Mouse (Mus musculus): ENCODE data around the gene Nod1.

The Nod1 gene

GRCm38 (mm10) chr6:54972111-54972928, at the start of gene Nod1:
TSS of gene Nod1 (minus strand) at chr6:54972612.
- peak; percentile 74 for DNase-seq

- no peak for DNase-seq
These were observed 49.4 kb upstream of the Nod1 start for GRCm38 (mm10) chr6:55021806-55022205.

- no peak for DNase-seq
These were observed 46.0 kb upstream of the Nod1 start for GRCm38 (mm10) chr6:55018417-55018816.

GRCm38 (mm10) chr6:55016710-55017583, 44.5 kb upstream of the Nod1 start:
- DNase-seq, result peak; percentile 60

GRCm38 (mm10) chr6:55016236-55016635, 43.8 kb upstream of the Nod1 start:
- peak; percentile 69 for DNase-seq

GRCm38 (mm10) chr6:55014184-55014583, 41.8 kb upstream of the Nod1 start:
- no peak for DNase-seq

GRCm38 (mm10) chr6:55012516-55012915, 40.1 kb upstream of the Nod1 start:
- no peak for DNase-seq

GRCm38 (mm10) chr6:55010330-55011091, 38.1 kb upstream of the Nod1 start:
- DNase-seq, result no peak

- no peak for DNase-seq
These were observed 37.2 kb upstream of the Nod1 start for GRCm38 (mm10) chr6:55009391-55010230.

GRCm38 (mm10) chr6:55008401-55008800, 36.0 kb upstream of the Nod1 start:
- no peak for DNase-seq

GRCm38 (mm10) chr6:55003559-55003958, 31.1 kb upstream of the Nod1 start:
- DNase-seq, result no peak

- DNase-seq, result no peak
These were observed 30.0 kb upstream of the Nod1 start for GRCm38 (mm10) chr6:55002438-55002837.

- no peak for DNase-seq
These were observed 28.9 kb upstream of the Nod1 start for GRCm38 (mm10) chr6:55001320-55001719.

- DNase-seq, result no peak
These were observed 25.3 kb upstream of the Nod1 start for GRCm38 (mm10) chr6:54997726-54998125.

- no peak for DNase-seq
These were observed 23.9 kb upstream of the Nod1 start for GRCm38 (mm10) chr6:54996361-54996760.

GRCm38 (mm10) chr6:54992734-54993260, 20.4 kb upstream of the Nod1 start, which contains the start of gene Ggct:
TSS of gene Ggct (minus strand) at chr6:54992950.
- DNase-seq, result peak; percentile 92

GRCm38 (mm10) chr6:54992141-54992540, 19.7 kb upstream of the Nod1 start:
- DNase-seq, result no peak

GRCm38 (mm10) chr6:54991189-54991588, 18.8 kb upstream of the Nod1 start:
- DNase-seq, result no peak

- DNase-seq, result no peak
These were observed 15.7 kb upstream of the Nod1 start for GRCm38 (mm10) chr6:54988141-54988540.

GRCm38 (mm10) chr6:54984096-54984495, 11.7 kb upstream of the Nod1 start:
- no peak for DNase-seq

- DNase-seq, result no peak
These were observed 11.2 kb upstream of the Nod1 start for GRCm38 (mm10) chr6:54983526-54984050.

GRCm38 (mm10) chr6:54979426-54979825, 7.0 kb upstream of the Nod1 start:
- DNase-seq, result no peak
